Mouse (Mus musculus): ENCODE measurements around the gene Stx16. TPM values are rescaled to one million over a fixed set of nuclear protein-coding genes. Genes with fewer than 3 reads are reported as not detected.
A peak's percentile ranks its signal among the peaks of the same experiment; 100 is the strongest.

Gene Stx16
- polyA plus RNA-seq, 1 experiment = 57.3 TPM

GRCm38 (mm10) chr2:174073156-174073790, 2.8 kb upstream of the Stx16 start:
- H3K36me3 ChIP-seq (ENCODE audit: control insufficient read depth, insufficient read depth, low read length, poor library complexity, severe bottlenecking) = no peaks in the 10 kb centered on the region
- no peak overlapping the region for H3K4me3 ChIP-seq (ENCODE audit: low read depth, low read length)
- no peak for TF ChIP-seq POLR2A (IDR thresholded peaks at IDR 0.05; ENCODE audit: insufficient read depth, low read length)
- TF ChIP-seq CTCF (IDR thresholded peaks at IDR 0.05; ENCODE audit: low read depth, low read length) = no peak
- TF ChIP-seq EP300 (IDR thresholded peaks at IDR 0.05; ENCODE audit: insufficient read depth, low read depth, low read length) = no peak

GRCm38 (mm10) chr2:174074621-174075020, 1.5 kb upstream of the Stx16 start:
- H3K27me3 ChIP-seq (ENCODE audit: control insufficient read depth, insufficient read depth, low read length, poor library complexity, severe bottlenecking) = no peaks in the 10 kb centered on the region
- H3K27ac ChIP-seq (ENCODE audit: insufficient read depth, low read length) = no peak overlapping the region
- no peaks in the 10 kb centered on the region for H3K4me1 ChIP-seq (ENCODE audit: control insufficient read depth, insufficient read depth, low read length)
- H3K9me3 ChIP-seq (replicated peaks; ENCODE audit: control insufficient read depth, insufficient read depth, low read length, poor library complexity, severe bottlenecking) = no peaks in the 10 kb centered on the region
- TF ChIP-seq EP300 (IDR thresholded peaks at IDR 0.05; ENCODE audit: insufficient read depth, low read depth, low read length) = no peak
- H3K9ac ChIP-seq (ENCODE audit: low read depth, poor library complexity, severe bottlenecking) = peak overlapping the region; percentile 72
- H3K4me3 ChIP-seq (ENCODE audit: low read depth, low read length) = peak overlapping the region; percentile 41
- no peaks in the 10 kb centered on the region for H3K36me3 ChIP-seq (ENCODE audit: control insufficient read depth, insufficient read depth, low read length, poor library complexity, severe bottlenecking)

More at GRCm38 (mm10) chr2:174073156-174073790, 2.8 kb upstream of the Stx16 start:
- Histone ChIP-seq H3K27me3 (ENCODE audit: control insufficient read depth, insufficient read depth, low read length, poor library complexity, severe bottlenecking) (no peaks in the 10 kb centered on the region), H3K27ac (ENCODE audit: insufficient read depth, low read length) (no peak overlapping the region), H3K9ac (ENCODE audit: low read depth, poor library complexity, severe bottlenecking) (no peak overlapping the region), H3K4me1 (ENCODE audit: control insufficient read depth, insufficient read depth, low read length) (no peaks in the 10 kb centered on the region), H3K9me3 (replicated peaks; ENCODE audit: control insufficient read depth, insufficient read depth, low read length, poor library complexity, severe bottlenecking) (no peaks in the 10 kb centered on the region)

- Histone ChIP-seq H3K9me3 (replicated peaks; ENCODE audit: control insufficient read depth, insufficient read depth, low read length, poor library complexity, severe bottlenecking) (no peaks in the 10 kb centered on the region), H3K9ac (ENCODE audit: low read depth, poor library complexity, severe bottlenecking) (peak overlapping the region; percentile 72), H3K27ac (ENCODE audit: insufficient read depth, low read length) (no peak overlapping the region), H3K4me3 (ENCODE audit: low read depth, low read length) (peak overlapping the region; percentile 41), H3K4me1 (ENCODE audit: control insufficient read depth, insufficient read depth, low read length) (no peaks in the 10 kb centered on the region), H3K27me3 (ENCODE audit: control insufficient read depth, insufficient read depth, low read length, poor library complexity, severe bottlenecking) (no peaks in the 10 kb centered on the region), H3K36me3 (ENCODE audit: control insufficient read depth, insufficient read depth, low read length, poor library complexity, severe bottlenecking) (no peaks in the 10 kb centered on the region)
- TF ChIP-seq CTCF (IDR thresholded peaks at IDR 0.05; ENCODE audit: low read depth, low read length) (no peak), POLR2A (IDR thresholded peaks at IDR 0.05; ENCODE audit: insufficient read depth, low read length) (no peak), EP300 (IDR thresholded peaks at IDR 0.05; ENCODE audit: insufficient read depth, low read depth, low read length) (no peak)
Observed at GRCm38 (mm10) chr2:174075072-174075570, 987 bp upstream of the Stx16 start.

DNA sequence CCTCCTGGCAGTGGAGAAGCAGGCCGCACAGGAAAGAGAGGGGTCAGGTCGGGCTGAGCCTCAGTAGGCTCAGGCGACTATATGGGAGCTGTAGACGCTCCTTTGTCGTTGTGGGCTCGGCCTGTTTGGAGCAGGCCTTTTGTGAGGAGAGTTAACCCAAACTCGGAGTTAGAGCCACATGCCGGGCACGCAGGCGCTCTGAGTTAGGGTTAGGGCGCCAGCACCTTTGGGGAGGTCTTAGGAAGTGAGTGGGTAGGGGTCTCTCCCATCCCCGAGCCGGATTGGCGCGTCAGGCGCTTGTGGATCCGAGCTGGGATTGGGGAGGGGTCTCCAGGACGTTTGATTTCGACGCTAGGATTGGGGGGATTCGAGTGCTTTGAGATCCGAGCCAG, 321 bp downstream of the Stx16 start:
- H3K9ac ChIP-seq (ENCODE audit: low read depth, poor library complexity, severe bottlenecking) = peak overlapping the region; percentile 72
- H3K36me3 ChIP-seq (ENCODE audit: control insufficient read depth, insufficient read depth, low read length, poor library complexity, severe bottlenecking) = no peaks in the 10 kb centered on the region; the same call in 1 of the 2 replicates
- H3K27me3 ChIP-seq (ENCODE audit: control insufficient read depth, insufficient read depth, low read length, poor library complexity, severe bottlenecking) = no peaks in the 10 kb centered on the region
- TF ChIP-seq POLR2A (IDR thresholded peaks at IDR 0.05; ENCODE audit: insufficient read depth, low read length) (no peak), CTCF (IDR thresholded peaks at IDR 0.05; ENCODE audit: low read depth, low read length) (no peak), EP300 (IDR thresholded peaks at IDR 0.05; ENCODE audit: insufficient read depth, low read depth, low read length) (no peak)
- no peaks in the 10 kb centered on the region for H3K4me1 ChIP-seq (ENCODE audit: control insufficient read depth, insufficient read depth, low read length)
- H3K4me3 ChIP-seq (ENCODE audit: low read depth, low read length) = peak overlapping the region; percentile 93
- H3K9me3 ChIP-seq (replicated peaks; ENCODE audit: control insufficient read depth, insufficient read depth, low read length, poor library complexity, severe bottlenecking) = no peaks in the 10 kb centered on the region
- H3K27ac ChIP-seq (ENCODE audit: insufficient read depth, low read length) = no peak overlapping the region

DNA sequence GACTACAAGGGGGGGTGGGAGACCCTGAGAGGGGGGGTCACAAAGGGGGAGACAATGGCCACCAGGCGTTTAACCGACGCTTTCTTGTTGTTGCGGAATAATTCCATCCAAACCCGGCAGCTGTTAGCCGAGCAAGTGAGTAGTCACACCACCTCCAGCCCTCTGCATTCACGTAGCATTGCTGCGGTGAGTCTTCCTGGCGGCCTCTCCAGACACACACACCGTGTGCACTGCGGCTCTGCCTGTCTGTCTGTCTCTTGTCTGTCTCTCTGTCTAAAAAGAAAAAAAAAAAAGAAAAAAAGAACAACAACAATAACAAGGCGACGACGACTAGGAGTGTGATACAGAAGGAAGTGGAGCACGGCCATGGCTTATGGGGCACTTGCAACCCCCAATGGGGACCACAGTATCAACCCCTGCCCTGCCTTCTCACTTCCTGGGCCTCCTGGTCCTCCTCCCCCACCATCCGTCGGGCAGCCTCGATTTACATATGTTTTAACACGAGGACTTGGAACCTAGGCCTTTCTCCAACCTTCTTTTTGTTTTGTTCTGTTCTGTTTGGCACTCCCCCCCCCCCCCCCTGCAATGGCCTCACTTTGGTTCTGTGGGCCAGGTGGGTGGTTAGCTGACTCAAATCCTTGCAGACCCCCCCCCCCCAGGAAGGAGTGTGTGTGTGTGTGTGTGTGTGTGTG, 1.0 kb downstream of the Stx16 start:
- H3K4me1 ChIP-seq (ENCODE audit: control insufficient read depth, insufficient read depth, low read length) = no peaks in the 10 kb centered on the region
- no peaks in the 10 kb centered on the region; the same call in 1 of the 2 replicates for H3K36me3 ChIP-seq (ENCODE audit: control insufficient read depth, insufficient read depth, low read length, poor library complexity, severe bottlenecking)
- peak overlapping the region; percentile 23; the same call in 1 of the 2 replicates for H3K27ac ChIP-seq (ENCODE audit: insufficient read depth, low read length)
- no peaks in the 10 kb centered on the region for H3K9me3 ChIP-seq (replicated peaks; ENCODE audit: control insufficient read depth, insufficient read depth, low read length, poor library complexity, severe bottlenecking)
- peak overlapping the region; percentile 93 for H3K4me3 ChIP-seq (ENCODE audit: low read depth, low read length)
- TF ChIP-seq POLR2A (IDR thresholded peaks at IDR 0.05; ENCODE audit: insufficient read depth, low read length) (no peak), CTCF (IDR thresholded peaks at IDR 0.05; ENCODE audit: low read depth, low read length) (no peak), EP300 (IDR thresholded peaks at IDR 0.05; ENCODE audit: insufficient read depth, low read depth, low read length) (no peak)
- peak overlapping the region; percentile 72 for H3K9ac ChIP-seq (ENCODE audit: low read depth, poor library complexity, severe bottlenecking)
- H3K27me3 ChIP-seq (ENCODE audit: control insufficient read depth, insufficient read depth, low read length, poor library complexity, severe bottlenecking) = no peaks in the 10 kb centered on the region

- Histone ChIP-seq H3K9me3 (replicated peaks; ENCODE audit: control insufficient read depth, insufficient read depth, low read length, poor library complexity, severe bottlenecking) (no peaks in the 10 kb centered on the region), H3K4me3 (ENCODE audit: low read depth, low read length) (peak overlapping the region; percentile 5), H3K27ac (ENCODE audit: insufficient read depth, low read length) (no peak overlapping the region), H3K27me3 (ENCODE audit: control insufficient read depth, insufficient read depth, low read length, poor library complexity, severe bottlenecking) (no peaks in the 10 kb centered on the region), H3K4me1 (ENCODE audit: control insufficient read depth, insufficient read depth, low read length) (no peaks in the 10 kb centered on the region), H3K36me3 (ENCODE audit: control insufficient read depth, insufficient read depth, low read length, poor library complexity, severe bottlenecking) (no peaks in the 10 kb centered on the region; the same call in 1 of the 2 replicates), H3K9ac (ENCODE audit: low read depth, poor library complexity, severe bottlenecking) (peak overlapping the region; percentile 72)
- TF ChIP-seq EP300 (IDR thresholded peaks at IDR 0.05; ENCODE audit: insufficient read depth, low read depth, low read length) (no peak), POLR2A (IDR thresholded peaks at IDR 0.05; ENCODE audit: insufficient read depth, low read length) (no peak), CTCF (IDR thresholded peaks at IDR 0.05; ENCODE audit: low read depth, low read length) (no peak)
Observed at GRCm38 (mm10) chr2:174077776-174078338, 1.7 kb downstream of the Stx16 start.
